Mouse (Mus musculus) cerebellum, adult (tissue): Measurements from ENCODE around the gene Zfp981.
"Not testable (repeated sequence)": the region's sequence is repeated elsewhere in the genome, so short reads cannot be mapped to it uniquely, and the experiment has no call there.

Experiments
- ATAC-seq: cut with Nextera tagmentation; 2 replicates; pipeline ENCODE4 v1.9.2; 2017; ENCODE audit warnings: mild to moderate bottlenecking, moderate library complexity, mixed read lengths; ENCODE audit not compliant: insufficient number of reproducible peaks, low FRiP score, low TSS enrichment

The Zfp981 gene

GRCm38 (mm10) chr4:146501727-146502126 is at the start of gene Zfp981:
Gene Zfp981, plus strand, starts transcription at chr4:146502027.
- ATAC-seq = not testable (repeated sequence)

DNA sequence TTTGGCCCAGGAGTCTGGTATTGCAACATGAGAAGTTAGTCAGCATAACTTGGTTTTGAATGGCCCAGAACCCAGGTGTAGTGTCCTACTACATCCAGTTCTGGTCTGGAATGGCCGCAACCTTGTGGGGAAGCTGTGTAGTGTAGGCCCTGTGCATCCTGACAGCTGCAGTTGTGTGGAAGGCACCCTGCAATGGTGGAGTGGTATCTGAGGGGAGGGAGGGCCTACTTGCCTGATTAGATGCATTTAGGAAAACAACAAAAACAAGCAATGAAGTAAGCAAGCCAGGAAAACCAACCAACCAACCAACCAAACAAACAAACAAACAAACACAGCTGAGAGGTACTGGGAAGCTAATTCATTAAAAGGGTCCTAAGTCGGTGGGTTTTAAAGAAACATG is 49.3 kb upstream of the Zfp981 start:
- ATAC-seq = not testable (repeated sequence)

DNA sequence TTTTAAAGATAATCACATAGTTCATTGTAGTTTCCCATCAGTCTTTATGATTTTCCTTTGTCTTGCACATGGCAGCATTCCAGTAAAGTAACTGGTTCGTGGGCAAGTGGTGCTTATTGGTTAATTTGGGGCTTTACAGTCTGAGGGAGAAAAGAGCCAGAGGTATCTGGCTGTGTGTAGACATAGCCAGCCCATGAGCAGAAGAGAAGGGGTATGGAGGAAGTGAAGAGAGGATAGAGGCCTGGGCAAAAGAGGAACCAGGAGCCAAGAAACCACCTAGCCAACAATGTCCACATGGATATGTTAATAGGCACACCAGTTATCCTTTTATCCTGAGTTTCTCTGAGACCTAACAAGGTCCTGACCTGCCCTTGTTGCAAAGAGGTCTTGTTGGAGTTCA is 47.7 kb upstream of the Zfp981 start:
- ATAC-seq = not testable (repeated sequence)

DNA sequence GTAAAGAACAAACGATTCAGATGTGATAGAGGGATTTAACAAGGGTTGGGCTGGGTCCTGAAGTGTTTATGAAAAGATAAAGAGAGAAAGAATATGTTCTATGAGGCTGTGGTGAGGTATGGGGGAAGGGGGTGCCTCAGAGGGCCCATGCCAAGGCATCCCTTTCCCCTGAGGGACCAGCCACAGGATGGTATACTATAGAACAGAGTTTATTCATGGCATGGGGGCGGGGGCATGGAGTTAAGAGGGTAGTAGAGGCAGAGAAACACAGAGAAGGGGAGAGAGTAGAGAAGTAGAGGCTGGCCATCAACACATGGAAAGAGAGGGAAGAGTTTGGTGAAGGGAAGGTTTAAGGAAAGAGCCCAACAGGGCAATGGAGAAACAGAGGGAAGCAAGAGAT is 46.9 kb upstream of the Zfp981 start:
- ATAC-seq = 0 out of 2 replicates have a peak, but pooled peaks have one; percentile 12

DNA sequence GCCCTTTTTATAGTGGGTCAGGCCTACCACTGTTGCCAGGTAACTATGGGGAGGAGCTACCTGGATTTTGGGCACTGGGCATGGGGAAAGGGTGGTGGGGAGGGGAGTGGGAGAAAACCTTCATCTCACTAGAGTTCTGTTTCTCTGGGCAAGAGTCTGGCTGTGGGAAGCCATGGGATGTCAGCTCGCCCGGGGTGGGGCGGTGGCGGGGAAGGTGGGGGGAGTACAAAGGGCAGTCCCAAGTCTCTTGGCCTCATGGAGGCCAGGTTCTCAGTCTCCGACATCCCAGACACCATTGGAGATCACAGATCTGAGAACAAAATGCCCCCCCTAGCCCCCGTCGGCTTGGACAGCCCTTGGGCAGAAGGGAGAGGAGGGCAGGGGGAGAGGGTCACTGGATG is 46.5 kb upstream of the Zfp981 start:
- peak; percentile 60 for ATAC-seq

- no peak for ATAC-seq
Observed at GRCm38 (mm10) chr4:146456061-146456726, 45.6 kb upstream of the Zfp981 start.

DNA sequence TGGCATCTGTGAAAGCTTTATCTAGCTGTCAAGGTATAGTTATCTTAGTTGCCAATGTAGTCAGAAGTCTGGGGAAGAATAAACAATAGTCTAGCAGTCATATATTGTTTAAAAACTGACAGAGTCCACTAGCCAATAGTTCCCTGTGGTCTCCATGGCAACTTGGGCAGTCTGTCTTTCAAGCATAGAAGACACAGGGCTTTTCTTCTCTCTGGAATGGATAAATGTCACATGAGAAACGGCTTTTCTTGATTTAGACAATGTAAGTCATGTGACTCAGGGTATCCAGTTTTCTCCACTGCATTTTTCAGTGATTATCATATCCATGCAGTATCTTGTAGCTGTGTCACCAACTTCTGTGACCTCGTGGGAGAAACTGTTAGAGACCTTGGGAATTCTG is 44.7 kb upstream of the Zfp981 start:
- ATAC-seq = no peak

DNA sequence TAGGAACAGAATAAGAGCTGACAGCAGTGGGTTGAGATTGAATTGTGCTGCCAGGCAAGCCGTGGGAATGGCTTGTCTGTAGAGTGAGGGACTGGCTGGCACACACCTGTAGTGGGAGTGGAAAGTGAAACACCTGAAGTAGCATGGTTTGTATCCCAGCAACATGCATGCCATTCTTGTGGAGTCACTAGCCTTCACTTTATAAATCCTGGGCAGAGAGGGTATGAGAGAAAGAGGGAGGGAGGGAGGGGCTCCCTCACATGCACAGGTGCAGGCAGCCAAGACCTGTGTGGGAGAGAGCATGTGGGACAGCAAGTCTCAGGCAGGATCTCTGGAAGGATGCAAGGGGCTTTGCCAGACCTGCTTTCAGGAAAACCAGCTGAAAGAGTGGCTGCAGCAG is 44.1 kb upstream of the Zfp981 start:
- 0 out of 2 replicates have a peak, but pooled peaks have one; percentile 12 for ATAC-seq

- not testable (repeated sequence) for ATAC-seq
Observed at GRCm38 (mm10) chr4:146459822-146460221, 42.0 kb upstream of the Zfp981 start.

- not testable (repeated sequence) for ATAC-seq
Observed at GRCm38 (mm10) chr4:146460685-146461084, 41.1 kb upstream of the Zfp981 start.

DNA sequence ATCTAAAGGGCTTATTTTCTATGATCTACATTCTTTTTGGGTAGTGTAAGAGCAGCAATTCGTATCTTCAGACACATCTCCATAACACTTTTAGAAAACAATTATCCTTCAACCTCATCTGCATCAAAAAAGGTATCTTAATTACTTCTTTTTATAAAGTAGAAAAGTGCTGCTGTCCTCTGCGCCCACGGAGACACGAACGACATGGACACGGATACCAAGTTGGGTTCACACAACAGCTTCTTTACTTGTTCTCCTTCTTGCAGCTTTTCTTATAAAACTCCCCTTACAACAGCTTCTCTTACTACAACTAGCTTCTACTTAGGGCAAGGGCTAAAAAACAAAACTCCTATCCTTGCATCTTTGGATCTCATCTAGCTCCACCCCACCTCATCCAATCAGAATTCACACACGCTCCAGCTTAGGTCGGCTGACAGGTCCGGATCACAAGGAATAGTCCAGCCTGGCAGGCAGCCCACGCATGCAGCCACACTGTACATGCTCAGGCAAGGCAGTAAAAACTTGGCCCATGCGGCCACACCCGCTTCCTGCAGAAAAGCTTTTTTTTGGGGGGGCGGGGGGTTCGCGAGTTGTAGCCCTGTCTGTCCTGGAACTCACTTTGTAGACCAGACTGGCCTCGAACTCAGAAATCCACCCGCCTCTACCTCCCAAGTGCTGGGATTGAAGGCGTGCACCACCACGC is 38.0 kb upstream of the Zfp981 start:
- not testable (repeated sequence) for ATAC-seq

GRCm38 (mm10) chr4:146469984-146470383 is 31.8 kb upstream of the Zfp981 start:
- not testable (repeated sequence) for ATAC-seq

DNA sequence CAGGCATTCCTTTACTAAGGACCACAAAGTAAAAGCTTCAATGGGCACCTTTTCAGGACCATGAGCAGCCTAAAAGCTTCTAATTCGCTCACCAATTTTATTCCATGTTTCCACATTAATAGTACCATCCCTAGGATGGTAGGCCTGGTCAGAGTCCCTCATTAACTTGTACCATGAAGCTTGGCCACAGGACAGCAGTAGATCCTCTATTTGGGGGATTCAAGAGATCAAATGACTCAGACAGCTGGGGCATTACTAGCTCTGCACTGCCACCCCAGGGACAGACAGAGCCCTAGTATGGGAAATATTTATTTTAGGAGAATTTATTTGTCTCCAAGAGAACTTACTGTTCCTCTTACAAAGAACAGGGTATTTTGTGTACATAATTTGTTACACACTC is 27.6 kb upstream of the Zfp981 start:
- not testable (repeated sequence) for ATAC-seq

DNA sequence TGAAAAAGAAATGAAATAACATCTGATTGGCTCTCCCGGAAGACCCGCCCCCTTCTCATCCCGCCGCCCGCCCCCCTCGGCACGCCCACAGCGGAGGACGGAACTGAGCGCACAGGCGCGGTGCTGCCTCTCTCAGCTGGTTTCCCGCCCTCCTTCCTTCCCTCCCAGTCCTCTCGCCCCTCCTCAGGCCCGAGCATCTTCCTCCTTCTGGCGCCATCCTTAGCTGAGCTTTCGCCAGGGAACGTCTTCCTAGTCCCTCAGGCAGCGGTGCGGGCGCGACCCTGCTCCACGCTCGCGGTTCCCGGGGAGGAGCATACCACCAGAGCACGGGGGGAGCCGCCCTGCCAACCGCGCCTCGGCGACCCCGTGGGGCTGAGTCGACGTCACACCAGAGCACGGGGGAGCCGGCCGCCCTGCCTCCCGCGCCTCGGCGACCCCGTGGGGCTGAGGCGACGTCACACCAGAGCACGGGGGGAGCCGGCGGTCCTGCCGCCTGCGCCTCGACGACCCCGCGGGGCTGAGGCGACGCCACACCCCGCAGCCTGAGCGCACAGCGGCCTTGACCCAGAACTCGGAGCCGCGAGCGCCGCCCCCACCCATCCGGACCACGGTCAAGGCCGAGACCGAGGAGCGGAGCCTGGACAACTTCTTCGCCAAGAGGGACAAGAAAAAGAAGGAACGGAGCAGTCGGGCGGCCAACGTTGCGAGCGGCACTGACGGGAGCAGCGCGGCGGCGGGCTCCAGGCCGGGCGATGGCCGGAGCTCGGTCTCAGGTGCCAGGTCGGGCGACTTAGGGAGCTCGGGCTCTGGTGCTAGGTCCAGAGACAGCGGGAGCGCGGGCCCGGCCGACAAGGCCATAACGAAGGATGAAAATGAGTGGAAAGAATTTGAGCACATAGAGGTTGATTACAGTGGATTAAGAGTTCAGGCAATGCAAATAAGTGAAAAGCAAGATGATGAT is 26.8 kb upstream of the Zfp981 start:
- ATAC-seq = peak; percentile 79

DNA sequence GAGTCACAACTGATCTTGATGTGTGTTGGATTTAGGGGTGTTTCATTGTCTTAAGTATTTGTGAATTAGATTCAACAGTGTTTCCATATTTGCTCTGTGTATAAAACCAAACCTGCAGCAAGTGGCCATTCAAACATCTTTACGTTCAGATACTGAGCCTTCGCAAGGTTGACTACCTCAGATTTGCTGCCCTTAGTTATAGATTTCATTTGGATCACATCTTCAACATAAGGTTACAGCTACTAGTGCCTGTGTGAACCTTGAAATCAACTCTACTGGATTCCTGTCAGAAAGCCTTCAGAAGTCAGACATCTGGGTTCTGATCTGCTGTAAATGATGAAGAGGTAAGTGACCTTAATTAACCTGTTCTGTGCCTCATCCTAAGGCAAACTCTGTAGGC is 25.6 kb upstream of the Zfp981 start:
- ATAC-seq = not testable (repeated sequence)

GRCm38 (mm10) chr4:146476959-146477358 is 24.9 kb upstream of the Zfp981 start:
- ATAC-seq = not testable (repeated sequence)

DNA sequence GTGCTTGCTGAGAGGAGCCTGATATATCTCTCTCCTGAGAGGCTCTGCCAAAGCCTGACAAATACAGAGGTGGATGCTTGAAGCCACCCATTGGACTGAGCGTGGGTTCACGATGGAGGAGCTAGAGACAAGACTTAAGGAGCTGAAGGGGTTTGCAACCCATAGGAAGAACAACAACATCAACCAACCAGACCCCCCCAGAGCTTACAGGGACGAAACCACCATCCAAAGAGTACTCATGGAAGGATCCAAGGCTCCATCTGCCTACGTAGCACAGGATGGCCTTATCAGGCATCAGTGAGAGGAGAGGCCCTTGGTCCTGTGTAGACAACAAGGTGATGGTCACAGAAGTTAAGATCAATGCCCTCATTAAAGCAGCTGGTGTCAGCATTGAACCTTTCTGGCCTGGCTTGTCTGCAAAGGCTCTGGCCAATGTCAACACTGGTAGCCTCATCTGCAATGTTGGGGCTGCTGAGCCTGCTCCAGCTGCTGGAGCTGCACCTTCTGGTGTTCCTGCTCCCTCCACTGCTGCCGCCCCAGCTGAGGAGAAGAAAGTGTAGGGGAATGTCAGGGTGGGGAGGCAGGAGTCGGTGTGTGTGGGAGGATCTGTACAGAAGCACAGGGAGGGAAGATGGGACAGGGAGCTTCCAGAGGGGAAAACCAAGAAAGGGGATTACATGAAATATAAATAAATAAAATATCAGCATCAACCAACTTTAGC is 21.3 kb upstream of the Zfp981 start:
- ATAC-seq = not testable (repeated sequence)

DNA sequence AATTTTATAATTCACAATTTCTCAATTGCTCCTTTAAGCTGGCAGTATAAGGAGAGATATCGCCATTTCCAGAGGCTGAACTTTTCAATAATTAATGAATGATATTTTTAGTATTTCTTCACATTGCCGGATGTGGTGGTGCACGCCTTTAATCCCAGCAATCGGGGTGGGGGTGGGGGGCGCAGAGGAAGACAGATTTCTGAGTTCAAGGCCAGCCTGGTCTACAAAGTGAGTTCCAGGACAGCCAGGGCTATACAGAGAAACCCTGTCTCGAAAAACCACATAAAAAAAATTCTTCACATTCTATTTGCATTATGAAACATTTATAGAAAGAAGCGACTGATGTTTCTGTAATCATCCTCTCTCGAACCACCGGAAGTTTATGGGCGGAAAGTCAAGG is 19.3 kb upstream of the Zfp981 start:
- ATAC-seq = not testable (repeated sequence)

DNA sequence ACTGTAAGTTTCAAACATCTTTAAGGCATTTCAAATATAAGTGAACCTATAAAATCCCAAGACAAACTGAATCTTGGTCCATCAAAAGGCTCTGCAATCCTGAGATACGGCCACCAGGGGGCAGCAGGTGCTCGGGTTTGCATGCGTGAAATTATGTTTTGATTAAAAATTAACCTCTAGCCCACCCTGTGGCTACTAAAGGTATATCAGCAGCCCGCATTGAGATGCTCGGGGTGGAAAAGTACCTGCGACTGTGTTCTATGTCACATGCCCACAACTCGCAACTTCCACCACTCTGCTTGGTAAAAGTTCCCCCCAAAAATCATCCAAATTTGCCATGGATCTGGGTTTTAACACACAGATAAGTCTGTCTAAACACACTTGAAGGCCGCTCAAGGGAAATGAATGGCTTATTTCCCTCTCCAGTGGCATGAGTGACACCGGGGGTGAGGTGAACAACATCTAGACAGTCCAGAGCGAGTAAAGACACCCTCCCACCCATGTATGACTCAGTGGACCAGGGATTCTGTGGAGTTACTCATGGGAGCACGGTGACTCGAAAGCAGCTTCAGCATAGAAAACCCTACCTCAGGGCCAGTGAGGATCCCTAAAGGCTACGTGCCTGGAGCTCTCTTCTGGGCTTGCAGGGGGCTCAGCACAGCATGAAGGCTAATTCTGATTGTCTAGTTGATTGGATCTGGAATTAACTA is 18.1 kb upstream of the Zfp981 start:
- peak; percentile 67 for ATAC-seq
